Mouse (Mus musculus) gastrocnemius, postnatal 36 days (tissue): ENCODE results near the gene Gucy2e. TPM values are rescaled to one million over a fixed set of nuclear protein-coding genes. Genes with fewer than 3 reads are reported as not detected.

Source experiments
- DNase-seq, 2 experiments: peaks; one replicate each; pipeline ENCODE4 v3.0.0; 2022
- intact Hi-C: fragments of 180-260 bp; cut with DNase I; formaldehyde crosslinking; loops from one replicate; pipeline ENCODE4 v1.15.1; 2025
- total RNA-seq, 2 experiments: library from RNA; stranded (reverse); gene quantifications; 2 replicates each; pipeline ENCODE4 v1.2.3; 2021

Gene Gucy2e
- total RNA-seq, 2 experiments from 2014 or later = not detected

GRCm38 (mm10) chr11:69245643-69246042 is 8.8 kb upstream of the Gucy2e start:
- no peak for DNase-seq
- intact Hi-C loops = loop anchor here (1.0 to 5.0 kb wide), 2 partner anchors 52 to 118 kb away; partner anchors contain the start of gene Aloxe3

- intact Hi-C loops = loop anchor here (1.0 to 5.0 kb wide), 2 partner anchors 52 to 118 kb away; partner anchors contain the start of gene Aloxe3
- DNase-seq = peak in 1 of 2 experiments; percentile 28
These were observed 8.1 kb upstream of the Gucy2e start for GRCm38 (mm10) chr11:69244911-69245310.

GRCm38 (mm10) chr11:69236061-69236925 is 543 bp downstream of the Gucy2e start:
- DNase-seq = no peak
- intact Hi-C loops = loop anchor here (10.0 kb wide), 1 partner anchor 191 kb away; the partner anchor contains the start of gene Aurkb

- intact Hi-C loops = loop anchor here (10.0 kb wide), 1 partner anchor 191 kb away; the partner anchor contains the start of gene Aurkb
- peak; percentile 40 to 54 for DNase-seq
These were observed 1.4 kb downstream of the Gucy2e start for GRCm38 (mm10) chr11:69235285-69236060.

- intact Hi-C loops = loop anchor here (10.0 kb wide), 1 partner anchor 188 kb away; the partner anchor contains the start of gene Aurkb
These were observed 3.7 kb downstream of the Gucy2e start for GRCm38 (mm10) chr11:69233141-69233540.

GRCm38 (mm10) chr11:69230420-69230819 is 6.4 kb downstream of the Gucy2e start:
- no peak for DNase-seq
- intact Hi-C loops = loop anchor here (10.0 kb wide), 1 partner anchor 186 kb away; the partner anchor contains the start of gene Aurkb

More at GRCm38 (mm10) chr11:69233141-69233540, 3.7 kb downstream of the Gucy2e start:
- no peak for DNase-seq

- no peak for DNase-seq
- intact Hi-C loops = no loop called here
These were observed 11.1 kb downstream of the Gucy2e start for GRCm38 (mm10) chr11:69225715-69226114.

- intact Hi-C loops = no loop called here
- no peak for DNase-seq
These were observed 13.7 kb downstream of the Gucy2e start for GRCm38 (mm10) chr11:69223101-69223500.

- intact Hi-C loops = no loop called here
- no peak for DNase-seq
These were observed 15.8 kb downstream of the Gucy2e start for GRCm38 (mm10) chr11:69221070-69221469.

- intact Hi-C loops = no loop called here
These were observed 18.2 kb downstream of the Gucy2e start for GRCm38 (mm10) chr11:69218661-69219060.

GRCm38 (mm10) chr11:69217411-69217810 is 19.4 kb downstream of the Gucy2e start:
- no peak for DNase-seq
- intact Hi-C loops = no loop called here

More at GRCm38 (mm10) chr11:69218661-69219060, 18.2 kb downstream of the Gucy2e start:
- no peak for DNase-seq

GRCm38 (mm10) chr11:69211431-69211830 is 25.4 kb downstream of the Gucy2e start:
- intact Hi-C loops = no loop called here
- no peak for DNase-seq

GRCm38 (mm10) chr11:69202469-69203230 is 34.2 kb downstream of the Gucy2e start:
- DNase-seq = no peak
- intact Hi-C loops = no loop called here

GRCm38 (mm10) chr11:69200231-69200630 is 36.6 kb downstream of the Gucy2e start:
- intact Hi-C loops = no loop called here
- no peak for DNase-seq

- intact Hi-C loops = no loop called here
- DNase-seq = no peak
These were observed 37.6 kb downstream of the Gucy2e start for GRCm38 (mm10) chr11:69199251-69199650.

- intact Hi-C loops = no loop called here
- DNase-seq = no peak
These were observed 39.1 kb downstream of the Gucy2e start, which contains the start of gene Alox8 for GRCm38 (mm10) chr11:69197743-69198142. TSS of gene Alox8 (minus strand) at chr11:69197843.

- intact Hi-C loops = no loop called here
These were observed 39.6 kb downstream of the Gucy2e start for GRCm38 (mm10) chr11:69197194-69197593.

GRCm38 (mm10) chr11:69196766-69197165 is 40.1 kb downstream of the Gucy2e start:
- DNase-seq = no peak
- intact Hi-C loops = no loop called here

More at GRCm38 (mm10) chr11:69197194-69197593, 39.6 kb downstream of the Gucy2e start:
- no peak for DNase-seq

GRCm38 (mm10) chr11:69192840-69193239 is 44.0 kb downstream of the Gucy2e start:
- intact Hi-C loops = loop anchor here (1.0 to 5.0 kb wide), 2 partner anchors 52 to 194 kb away; no protein-coding TSS in a partner anchor
- DNase-seq = no peak

- DNase-seq = peak in 1 of 2 experiments; percentile 10
- intact Hi-C loops = no loop called here
These were observed 50.9 kb downstream of the Gucy2e start for GRCm38 (mm10) chr11:69185936-69186335.
